ENCODE assay signal across 18 mouse cellular contexts in the genomic region with DNA sequence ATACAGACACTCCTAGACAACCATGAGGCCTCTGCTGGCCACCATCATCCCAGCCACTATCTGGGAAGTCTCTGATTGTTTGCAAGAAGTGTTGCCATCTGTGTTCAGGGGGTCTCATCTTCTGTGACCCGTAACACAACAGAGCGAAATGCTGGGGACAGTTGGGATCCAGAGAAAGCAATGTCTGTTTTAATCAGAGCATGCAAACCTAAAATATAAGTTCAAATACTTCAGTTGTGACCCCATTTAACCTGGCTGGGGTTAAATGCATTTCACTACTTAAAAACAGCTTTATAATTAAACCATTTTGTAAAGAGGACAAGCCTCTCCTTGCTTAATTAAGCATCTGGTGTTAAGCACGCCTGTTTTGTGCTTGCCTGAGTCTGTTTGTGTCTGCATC.
DNase-seq lines count a peak whose midpoint lies in the region; ATAC-seq and TF ChIP-seq lines count a peak whose summit lies in the region.
"Had no signal": no experiment of that assay in that cellular context is flagged by ENCODE, and none has a peak within 500 bp of the region (broad histone marks: within the 10 kb centered on the region; RNA-seq: fewer than 3 reads in every experiment).

No protein-coding gene starts in this region.

- no peak for ATAC-seq in heart, embryonic 11.5 days (replicated peaks; ENCODE audit: insufficient number of reproducible peaks, low FRiP score, low TSS enrichment)
- ATAC-seq: activated CD4-positive, CD25-positive, alpha-beta regulatory T cell, adult 4 months; CD4-positive, CD25-positive, alpha-beta regulatory T cell, adult 4 months; Patski had no signal

- no peaks in the 10 kb centered on the region for H3K4me1 ChIP-seq in heart, embryonic 11.5 days (ENCODE audit: control insufficient read depth, insufficient read depth, low read length)

- H3K27me3 ChIP-seq in heart, embryonic 11.5 days (ENCODE audit: control insufficient read depth, insufficient read depth, low read length), result no peaks in the 10 kb centered on the region
- H3K27me3 ChIP-seq: Patski had no signal

- TF ChIP-seq CTCF in layer of hippocampus, adult 2 months (conservative IDR thresholded peaks at IDR 0.05), result no peak

- no peaks in the 10 kb centered on the region for H3K9me3 ChIP-seq in heart, embryonic 11.5 days (replicated peaks; ENCODE audit: control insufficient read depth, low read length)

- DNase-seq in retina, embryonic 14.5 days (ENCODE audit: low spot score), result peak; percentile 58
- DNase-seq in retina, postnatal 1 day, result peak; percentile 55
- no peak for DNase-seq in layer of hippocampus, adult 2 months (ENCODE audit: low spot score in 2 of 2)
- DNase-seq: adrenal gland, adult 2 months; adrenal gland, adult 8-10 months; adrenal gland, postnatal 10 days; adrenal gland, postnatal 14 days; adrenal gland, postnatal 25 days; adrenal gland, postnatal 36 days; B cell, adult 2 months; cerebellum, adult 11 months; cerebellum, adult 11-12 months; cerebellum, adult 18-20 months had no signal

- H3K4me2 ChIP-seq in heart, embryonic 11.5 days, result no peak overlapping the region

- H3K36me3 ChIP-seq in heart, embryonic 11.5 days (ENCODE audit: control insufficient read depth, insufficient read depth, low read length), result no peaks in the 10 kb centered on the region
- H3K36me3 ChIP-seq: G1E had no signal

- 71% methylated on average over 3 of the region's 3 CpGs for WGBS in heart, embryonic 11.5 days (ENCODE audit: insufficient replicate concordance)

- H3K27ac ChIP-seq in layer of hippocampus, adult 2 months, result no peak overlapping the region
- H3K27ac ChIP-seq in heart, embryonic 11.5 days (ENCODE audit: low read depth, low read length), result no peak overlapping the region

- no peak overlapping the region for H3K9ac ChIP-seq in heart, embryonic 11.5 days (ENCODE audit: low read depth, low read length)

- H3K4me3 ChIP-seq in layer of hippocampus, adult 2 months, result no peak overlapping the region
- H3K4me3 ChIP-seq in heart, embryonic 11.5 days (ENCODE audit: low read depth, low read length), result no peak overlapping the region

Comparison
In these comparisons a context has a peak if more than half of its experiments do, and no peak if none do; other contexts are left out.
1. DNase-seq: peak in retina, embryonic 14.5 days (single experiment) and retina, postnatal 1 day (single experiment); none in layer of hippocampus, adult 2 months (0 of 2).